Mouse (Mus musculus): Measurements from ENCODE around the gene Il20. TPM values are rescaled to one million over a fixed set of nuclear protein-coding genes. Genes with fewer than 3 reads are reported as not detected.

Il20 gene
- total RNA-seq, 2 experiments from 2014 or later: not detected

DNA sequence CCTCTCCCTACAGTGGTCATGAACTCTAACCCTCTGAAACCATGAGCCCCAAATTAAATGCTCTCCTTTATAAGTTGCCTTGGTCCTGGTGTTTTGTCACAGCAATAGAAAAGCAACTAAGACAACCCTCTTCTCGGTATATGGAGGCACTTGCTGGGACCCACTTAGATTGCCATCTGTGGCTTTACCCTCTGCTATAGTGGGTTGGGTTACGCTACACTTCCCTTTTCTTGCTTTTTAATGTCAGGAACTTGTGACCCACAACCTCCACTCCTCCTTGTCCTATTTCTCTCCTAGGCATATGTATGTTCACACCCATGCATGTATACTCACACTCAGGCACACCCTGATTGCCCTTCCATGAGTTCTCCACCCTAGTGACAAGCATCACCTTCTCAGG, 38.3 kb downstream of the Il20 start:
- ATAC-seq (replicated peaks; ENCODE audit: poor library complexity): peak; percentile 57

DNA sequence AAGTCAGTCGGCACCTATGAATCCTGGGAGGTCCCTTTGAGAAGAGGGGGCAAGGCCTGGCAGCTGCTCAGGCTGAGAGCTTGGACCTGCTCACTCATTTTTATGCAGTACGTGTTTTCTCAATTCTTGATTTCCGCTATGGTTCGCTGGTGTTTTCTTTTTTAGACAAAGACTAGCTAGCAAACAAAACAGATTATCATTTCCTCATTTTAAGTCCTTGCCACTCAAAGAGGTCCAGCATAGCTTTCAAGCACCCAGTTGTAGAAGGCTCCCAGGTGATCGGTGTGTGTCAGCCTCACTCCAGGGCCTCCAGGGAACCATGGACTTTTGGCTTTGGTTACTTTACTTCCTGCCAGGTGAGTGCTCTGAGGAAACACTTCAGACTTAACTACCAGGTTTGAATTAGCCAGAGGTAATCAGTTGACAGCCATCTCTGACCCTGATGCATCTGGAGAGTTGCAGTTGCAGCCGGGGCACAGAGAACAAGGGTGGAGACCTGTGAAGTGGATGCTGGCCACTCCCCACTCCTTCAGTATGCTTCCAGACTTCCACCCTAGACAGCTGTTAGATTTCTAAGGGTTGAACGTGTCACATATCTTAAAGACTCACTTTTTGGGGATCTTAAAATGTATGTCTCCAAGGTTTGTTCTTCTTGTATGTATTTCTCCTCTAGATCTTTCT, 45.6 kb downstream of the Il20 start, which contains the start of gene Fcmr:
Fcmr (plus strand) TSS at position 129 of the 681 bp plus-strand sequence.
- no peak for ATAC-seq (replicated peaks; ENCODE audit: poor library complexity)

DNA sequence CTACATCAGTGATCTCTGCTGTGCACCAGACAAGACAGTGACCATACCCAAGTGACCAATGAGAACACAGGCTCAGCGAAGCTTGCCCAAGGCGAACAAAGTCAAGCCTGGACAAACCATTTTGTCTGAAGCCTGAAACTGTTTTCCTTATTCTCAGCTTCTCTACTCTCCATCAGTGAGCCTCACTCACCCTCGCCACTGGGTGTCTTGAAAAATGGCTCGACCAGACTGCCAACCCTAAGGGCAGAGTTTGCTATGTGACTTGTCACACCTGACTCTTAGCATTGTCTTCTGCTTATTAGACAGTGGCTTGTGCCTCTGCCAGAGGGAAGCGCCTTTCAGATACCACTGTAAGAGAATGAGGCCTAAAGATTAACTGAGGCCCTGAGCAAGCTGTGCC, 46.5 kb downstream of the Il20 start:
- no peak for ATAC-seq (replicated peaks; ENCODE audit: poor library complexity)

- peak; percentile 63 for ATAC-seq (replicated peaks; ENCODE audit: poor library complexity)
These were observed 47.0 kb downstream of the Il20 start for GRCm38 (mm10) chr1:130864238-130864637.

DNA sequence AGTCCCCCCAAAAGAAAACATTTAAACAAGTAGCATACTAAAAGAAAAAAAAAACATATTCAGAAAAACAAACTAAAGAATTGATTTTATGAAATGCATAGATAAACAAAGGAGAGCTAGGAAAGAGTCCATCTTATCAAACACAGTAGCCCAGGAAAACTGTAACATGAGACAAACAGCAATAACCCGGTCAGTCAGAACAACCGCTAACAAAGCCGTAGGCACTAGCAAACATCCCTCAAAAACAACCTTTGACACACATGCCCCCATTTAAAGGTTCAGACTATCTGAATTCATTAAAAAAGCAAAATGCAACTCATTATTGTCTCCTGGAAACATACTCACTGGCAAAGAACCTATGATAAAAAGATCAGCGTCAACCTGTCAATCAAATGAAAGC, 53.8 kb downstream of the Il20 start:
- no peak for ATAC-seq (replicated peaks; ENCODE audit: poor library complexity)

Other genes with a start within 250 kb of the Il20 start
- gene C4bp, start 249.8 kb downstream of the Il20 start, total RNA-seq (2015): not detected in 2 replicates
- not detected in 2 replicates for gene C4bp, start 249.8 kb downstream of the Il20 start, total RNA-seq (2017)
- gene Gm29427, start 195.7 kb downstream of the Il20 start, total RNA-seq (2015): not detected in 2 replicates
- not detected in 2 replicates for gene Gm29427, start 195.7 kb downstream of the Il20 start, total RNA-seq (2017)
- gene Yod1, start 194.1 kb downstream of the Il20 start, total RNA-seq (2015): 8.9 and 9.7 TPM in 2 replicates
- gene Yod1, start 194.1 kb downstream of the Il20 start, total RNA-seq (2017): 6.4 and 6.5 TPM in 2 replicates
- gene Pfkfb2, start 182.2 kb downstream of the Il20 start, total RNA-seq (2015): 2.9 and 6.9 TPM in 2 replicates
- gene Pfkfb2, start 182.2 kb downstream of the Il20 start, total RNA-seq (2017): 15.7 and 17.1 TPM in 2 replicates
- 0.10 TPM in 1 of 2 replicates, not detected in the other for gene AA986860, start 179.5 kb downstream of the Il20 start, total RNA-seq (2015)
- 0.10 TPM in 1 of 2 replicates, not detected in the other for gene AA986860, start 179.5 kb downstream of the Il20 start, total RNA-seq (2017)
- gene Fcamr, start 110.5 kb downstream of the Il20 start, total RNA-seq (2015): not detected in 2 replicates
- not detected in 2 replicates for gene Fcamr, start 110.5 kb downstream of the Il20 start, total RNA-seq (2017)
- gene Pigr, start 84.8 kb downstream of the Il20 start, total RNA-seq (2015): not detected in 2 replicates
- gene Pigr, start 84.8 kb downstream of the Il20 start, total RNA-seq (2017): not detected in 2 replicates
- gene Fcmr, start 45.8 kb downstream of the Il20 start, total RNA-seq (2015): not detected in 2 replicates
- gene Fcmr, start 45.8 kb downstream of the Il20 start, total RNA-seq (2017): not detected in 2 replicates
- not detected in 2 replicates for gene Il24, start 24.0 kb downstream of the Il20 start, total RNA-seq (2015)
- not detected in 2 replicates for gene Il24, start 24.0 kb downstream of the Il20 start, total RNA-seq (2017)
- 0.61 TPM in 1 of 2 replicates, not detected in the other for gene Il19, start 28.7 kb upstream of the Il20 start, total RNA-seq (2015)
- not detected in 2 replicates for gene Il19, start 28.7 kb upstream of the Il20 start, total RNA-seq (2017)
- 0.32 TPM in 1 of 2 replicates, not detected in the other for gene Il10, start 108.4 kb upstream of the Il20 start, total RNA-seq (2015)
- not detected in 2 replicates for gene Il10, start 108.4 kb upstream of the Il20 start, total RNA-seq (2017)
- gene Mapkapk2, start 186.4 kb upstream of the Il20 start, total RNA-seq (2015): 196 and 217 TPM in 2 replicates
- gene Mapkapk2, start 186.4 kb upstream of the Il20 start, total RNA-seq (2017): 196 and 233 TPM in 2 replicates
- gene Dyrk3, start 226.9 kb upstream of the Il20 start, total RNA-seq (2015): 6.4 and 7.9 TPM in 2 replicates
- 4.0 and 5.7 TPM in 2 replicates for gene Dyrk3, start 226.9 kb upstream of the Il20 start, total RNA-seq (2017)
- gene Eif2d, start 241.7 kb upstream of the Il20 start, total RNA-seq (2015): 36.9 and 37.6 TPM in 2 replicates
- gene Eif2d, start 241.7 kb upstream of the Il20 start, total RNA-seq (2017): 29.7 and 34.0 TPM in 2 replicates

Measured in megakaryocyte progenitor cell, adult 5-6 weeks (primary cell).